Mouse (Mus musculus) midbrain, embryonic 13.5 days (tissue): ENCODE data around the gene Usp5. TPM values are rescaled to one million over a fixed set of nuclear protein-coding genes. Genes with fewer than 3 reads are reported as not detected.
"Not testable (repeated sequence)": the region's sequence is repeated elsewhere in the genome, so short reads cannot be mapped to it uniquely, and the experiment has no call there.

Experiments
- ATAC-seq: fragments of 200-750 bp; cut with Nextera tagmentation; 2 replicates; pipeline ENCODE4 v1.8.0; 2017; ENCODE audit warnings: mild to moderate bottlenecking, moderate TSS enrichment, moderate library complexity
- H3K27ac ChIP-seq: fragments of 300-500 bp; sonication (generic); 2 replicates; pipeline ENCODE4 v1.5.1; 2015; ENCODE audit warnings: inconsistent platforms, mild to moderate bottlenecking, moderate library complexity
- H3K27me3 ChIP-seq: fragments of 300-500 bp; sonication (generic); 2 replicates; pipeline ENCODE4 v1.6.1; 2015; ENCODE audit warnings: mild to moderate bottlenecking, inconsistent platforms
- H3K36me3 ChIP-seq: fragments of 300-500 bp; sonication (generic); 2 replicates; pipeline ENCODE4 v1.6.1; 2015; ENCODE audit warnings: mild to moderate bottlenecking, inconsistent platforms
- H3K4me1 ChIP-seq: fragments of 300-500 bp; sonication (generic); replicated peaks from 2 replicates; pipeline ENCODE4 v1.6.1; 2015; ENCODE audit warnings: inconsistent platforms
- H3K4me2 ChIP-seq: fragments of 300-500 bp; sonication (generic); replicated peaks from 2 replicates; pipeline ENCODE4 v1.6.1; 2015; ENCODE audit warnings: moderate library complexity, mild to moderate bottlenecking, inconsistent platforms
- H3K4me3 ChIP-seq: fragments of 300-500 bp; sonication (generic); replicated peaks from 2 replicates; pipeline ENCODE4 v1.5.1; 2015; ENCODE audit warnings: mild to moderate bottlenecking, inconsistent platforms
- H3K9ac ChIP-seq: fragments of 300-500 bp; sonication (generic); replicated peaks from 2 replicates; pipeline ENCODE4 v1.6.1; 2015; ENCODE audit warnings: mild to moderate bottlenecking, inconsistent platforms
- H3K9me3 ChIP-seq: fragments of 300-500 bp; sonication (generic); 2 replicates; pipeline ENCODE4 v1.6.1; 2016; ENCODE audit warnings: mild to moderate bottlenecking, inconsistent platforms
- WGBS: fragments of 180-500 bp; shearing (Covaris S2); methylation state at CpG from one replicate; pipeline ENCODE4 v1.1.7; 2015; 5-methylcytosine and 5-hydroxymethylcytosine counted together
- polyA plus RNA-seq: library from polyadenylated mRNA; unstranded; fragments of >200 nt; fragmentation: Nextera tagmentation; extraction: Ambion mirVana; gene quantifications from 2 replicates; pipeline ENCODE4 v1.2.1, GENCODE M21; 2015

Gene Usp5
- polyA plus RNA-seq, 1 experiment from 2014 or later = 202 TPM

DNA sequence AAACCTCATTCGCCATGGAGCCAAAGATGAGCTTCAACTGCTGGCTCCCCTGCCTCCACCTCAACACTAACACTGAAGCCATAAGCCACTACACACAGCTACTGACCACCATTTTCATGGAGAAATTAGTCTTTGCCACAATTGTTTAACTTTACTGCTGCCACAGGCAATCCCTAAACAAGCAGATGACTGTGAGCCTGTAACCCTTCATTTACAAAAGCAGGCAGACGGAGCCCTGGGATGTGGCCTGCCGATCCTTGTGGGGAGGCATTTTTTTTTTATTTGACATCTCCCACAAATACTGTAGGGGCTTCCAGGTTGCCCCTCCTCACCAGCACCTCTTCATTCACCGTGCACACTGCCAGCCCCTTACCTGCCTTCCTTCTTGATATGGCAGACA, 12.7 kb downstream of the Usp5 start:
- WGBS = 96% methylated on average over 4 of the region's 4 CpGs
- H3K4me3 ChIP-seq = no peak overlapping the region
- H3K4me1 ChIP-seq = peaks cover 32% of the 10 kb centered on the region
- H3K9me3 ChIP-seq = no peaks in the 10 kb centered on the region
- H3K27ac ChIP-seq = no peak overlapping the region
- peaks cover 78% of the 10 kb centered on the region for H3K36me3 ChIP-seq
- no peak overlapping the region for H3K9ac ChIP-seq
- H3K4me2 ChIP-seq = no peak overlapping the region
- ATAC-seq = no peak
- H3K27me3 ChIP-seq = no peaks in the 10 kb centered on the region

GRCm38 (mm10) chr6:124814858-124815774, 14.2 kb downstream of the Usp5 start:
- Histone ChIP-seq H3K27me3 (no peaks in the 10 kb centered on the region), H3K27ac (peak overlapping the region; percentile 30; the same call in 1 of the 2 replicates), H3K9me3 (no peaks in the 10 kb centered on the region), H3K36me3 (peaks cover 67% of the 10 kb centered on the region), H3K4me3 (no peak overlapping the region), H3K4me1 (peaks cover 36% of the 10 kb centered on the region), H3K4me2 (no peak overlapping the region), H3K9ac (no peak overlapping the region)
- WGBS = 64% methylated on average over 9 of the region's 9 CpGs
- no peak for ATAC-seq

DNA sequence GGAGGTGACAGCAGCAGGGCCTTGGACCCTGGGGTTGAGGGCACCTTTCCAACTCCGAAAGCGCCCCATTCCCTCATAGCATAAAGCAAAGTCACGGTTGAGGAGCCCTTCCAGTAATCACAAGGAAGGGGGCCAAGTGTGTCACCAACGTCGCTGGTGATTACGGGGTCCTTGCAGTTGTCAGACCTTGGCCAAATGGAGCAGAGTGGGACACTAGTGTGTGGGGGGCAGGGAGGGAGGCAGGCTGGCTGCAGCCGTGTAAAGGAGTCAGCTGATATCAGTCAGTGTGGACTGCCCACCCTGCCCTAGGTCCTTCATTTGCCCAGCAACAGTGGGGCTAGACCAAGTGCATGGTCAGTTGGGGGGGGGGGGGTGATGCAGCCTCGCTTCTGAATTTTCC, 14.8 kb downstream of the Usp5 start:
- H3K9me3 ChIP-seq = no peaks in the 10 kb centered on the region
- H3K9ac ChIP-seq = peak overlapping the region; percentile 80; the same call in 1 of the 2 replicates
- WGBS = 39% methylated on average over 8 of the region's 8 CpGs

DNA sequence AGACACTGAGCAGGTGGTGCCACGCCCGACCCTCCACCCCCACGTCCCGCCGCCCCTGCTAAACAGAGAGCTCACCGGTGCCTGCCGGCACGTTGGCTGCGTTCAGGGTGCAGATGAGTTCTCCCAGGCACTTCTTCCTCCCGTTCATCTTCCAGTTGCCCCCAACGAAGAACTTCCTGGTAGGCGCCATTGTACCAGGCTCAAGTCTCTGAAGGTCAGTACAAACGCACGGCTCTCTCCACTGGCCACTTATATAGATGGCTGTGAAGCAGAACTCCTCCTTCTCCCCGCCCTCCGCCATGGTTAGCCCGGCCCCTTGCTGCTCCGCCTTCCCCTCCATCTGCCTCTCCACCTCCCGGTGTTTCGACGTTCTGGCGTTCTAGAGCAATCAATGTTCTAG, 15.4 kb downstream of the Usp5 start, which contains the start of gene Tpi1:
Gene Tpi1, minus strand, starts transcription at position 364 of the 400 bp plus-strand sequence.
- ATAC-seq = peak; percentile 81
- H3K36me3 ChIP-seq = peaks cover 56% of the 10 kb centered on the region
- H3K9ac ChIP-seq = peak within 1 kb of the TSS; percentile 80
- no peaks in the 10 kb centered on the region for H3K27me3 ChIP-seq
- peaks cover 48% of the 10 kb centered on the region for H3K4me1 ChIP-seq
- H3K9me3 ChIP-seq = no peaks in the 10 kb centered on the region
- H3K4me2 ChIP-seq = peak within 1 kb of the TSS; percentile 88
- peak within 1 kb of the TSS; percentile 63 for H3K4me3 ChIP-seq
- WGBS = under 1% methylated on average over 22 of the region's 22 CpGs
- peak within 1 kb of the TSS; percentile 83 for H3K27ac ChIP-seq

More for the DNA sequence above, 14.8 kb downstream of the Usp5 start:
- no peaks in the 10 kb centered on the region for H3K27me3 ChIP-seq
- peak overlapping the region; percentile 83 for H3K27ac ChIP-seq
- ATAC-seq = peak; percentile 62
- H3K4me3 ChIP-seq = peak overlapping the region; percentile 63
- peaks cover 61% of the 10 kb centered on the region for H3K36me3 ChIP-seq
- H3K4me1 ChIP-seq = peaks cover 43% of the 10 kb centered on the region
- peak overlapping the region; percentile 88 for H3K4me2 ChIP-seq

- WGBS = 0% methylated on average over 18 of the region's 18 CpGs
- no peaks in the 10 kb centered on the region for H3K27me3 ChIP-seq
- H3K4me1 ChIP-seq = peaks cover 51% of the 10 kb centered on the region
- ATAC-seq = peak; percentile 69
- peak overlapping the region; percentile 88 for H3K4me2 ChIP-seq
- peak overlapping the region; percentile 63 for H3K4me3 ChIP-seq
- H3K9ac ChIP-seq = peak overlapping the region; percentile 80
- H3K9me3 ChIP-seq = no peaks in the 10 kb centered on the region
- H3K36me3 ChIP-seq = peaks cover 51% of the 10 kb centered on the region
- peak overlapping the region; percentile 83 for H3K27ac ChIP-seq
Observed at GRCm38 (mm10) chr6:124813496-124813895, 15.8 kb downstream of the Usp5 start.

DNA sequence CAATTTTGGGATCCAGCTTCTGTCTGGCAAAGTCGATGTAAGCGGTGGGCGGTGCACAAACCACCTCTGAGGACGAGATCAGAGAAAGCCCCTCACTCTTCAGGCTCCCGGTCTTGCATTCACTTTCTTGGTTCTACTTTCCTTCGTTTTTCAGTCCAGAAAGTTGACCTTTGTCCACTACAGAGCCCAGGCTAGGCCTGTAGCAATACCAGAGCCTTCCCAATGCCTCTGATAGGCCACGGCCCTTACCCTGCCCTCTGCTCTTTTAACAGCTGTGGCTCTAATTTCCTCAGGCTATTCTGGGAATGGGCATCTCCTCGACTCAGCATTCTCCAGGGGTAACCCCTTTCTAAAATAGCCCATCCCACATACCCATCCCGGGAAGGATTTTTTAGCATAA, 16.4 kb downstream of the Usp5 start:
- Histone ChIP-seq H3K9me3 (no peaks in the 10 kb centered on the region), H3K4me2 (peak overlapping the region; percentile 88), H3K4me1 (peaks cover 56% of the 10 kb centered on the region), H3K9ac (peak overlapping the region; percentile 80), H3K27ac (peak overlapping the region; percentile 83), H3K27me3 (no peaks in the 10 kb centered on the region), H3K4me3 (peak overlapping the region; percentile 63), H3K36me3 (peaks cover 45% of the 10 kb centered on the region)
- ATAC-seq = no peak
- WGBS = 17% methylated on average over 9 of the region's 9 CpGs

- peaks cover 56% of the 10 kb centered on the region for H3K4me1 ChIP-seq
- peak overlapping the region; percentile 63 for H3K4me3 ChIP-seq
- ATAC-seq = no peak
Observed at GRCm38 (mm10) chr6:124811701-124812560, 17.4 kb downstream of the Usp5 start.

DNA sequence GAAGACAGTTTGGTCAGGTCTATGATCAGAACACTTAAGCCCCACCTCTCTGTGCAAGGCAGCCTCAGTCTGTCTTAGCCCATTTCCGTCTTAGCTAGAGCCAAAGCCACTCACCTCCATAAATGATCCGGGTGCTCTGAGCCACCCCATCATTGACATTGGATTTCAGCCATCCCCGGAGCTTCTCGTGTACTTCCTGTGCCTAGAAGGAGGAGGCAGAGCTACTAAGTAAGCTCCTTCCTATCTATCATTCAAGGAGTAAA, 17.9 kb downstream of the Usp5 start:
- no peak overlapping the region for H3K4me3 ChIP-seq
- H3K27me3 ChIP-seq = no peaks in the 10 kb centered on the region
- no peak for ATAC-seq
- no peak overlapping the region for H3K27ac ChIP-seq
- H3K9ac ChIP-seq = no peak overlapping the region
- WGBS = 88% methylated on average over 4 of the region's 4 CpGs
- peaks cover 61% of the 10 kb centered on the region for H3K4me1 ChIP-seq
- no peak overlapping the region for H3K4me2 ChIP-seq
- peaks cover 30% of the 10 kb centered on the region for H3K36me3 ChIP-seq
- H3K9me3 ChIP-seq = no peaks in the 10 kb centered on the region

More at GRCm38 (mm10) chr6:124811701-124812560, 17.4 kb downstream of the Usp5 start:
- no peak overlapping the region for H3K27ac ChIP-seq
- WGBS = 87% methylated on average over 24 of the region's 24 CpGs
- peak overlapping the region; percentile 80; the same call in 1 of the 2 replicates for H3K9ac ChIP-seq
- peaks cover 36% of the 10 kb centered on the region for H3K36me3 ChIP-seq
- H3K9me3 ChIP-seq = no peaks in the 10 kb centered on the region
- H3K4me2 ChIP-seq = peak overlapping the region; percentile 88
- H3K27me3 ChIP-seq = no peaks in the 10 kb centered on the region

GRCm38 (mm10) chr6:124810566-124811402, 18.5 kb downstream of the Usp5 start:
- H3K9me3 ChIP-seq, H3K4me2 ChIP-seq, H3K27me3 ChIP-seq, H3K9ac ChIP-seq, H3K27ac ChIP-seq, ATAC-seq, H3K4me3 ChIP-seq: not testable (repeated sequence)
- WGBS = 86% methylated on average over 11 of the region's 11 CpGs
- H3K36me3 ChIP-seq = peaks cover 24% of the 10 kb centered on the region
- peaks cover 67% of the 10 kb centered on the region for H3K4me1 ChIP-seq

GRCm38 (mm10) chr6:124809775-124810538, 19.3 kb downstream of the Usp5 start:
- ATAC-seq = peak; percentile 1; the same call in 1 of the 2 replicates
- Histone ChIP-seq H3K27ac (peak overlapping the region; percentile 74), H3K4me3 (peak overlapping the region; percentile 54), H3K9ac (peak overlapping the region; percentile 71), H3K4me1 (peaks cover 72% of the 10 kb centered on the region), H3K9me3 (no peaks in the 10 kb centered on the region), H3K27me3 (no peaks in the 10 kb centered on the region), H3K36me3 (peaks cover 16% of the 10 kb centered on the region), H3K4me2 (peak overlapping the region; percentile 96)
- 44% methylated on average over 14 of the region's 14 CpGs for WGBS
